Mouse (Mus musculus) heart, embryonic 16.5 days (tissue): ENCODE measurements at regions not wholly inside any gene's neighbourhood (a gene's known extent, or its start where the extent isn't known, plus 50 kb on each side); places are given as distances from the start of the nearest gene placed in this dataset.

Experiments
- ATAC-seq: fragments of 200-750 bp; cut with Nextera tagmentation; replicated peaks from 2 replicates; pipeline ENCODE4 v1.8.0; 2017; ENCODE audit warnings: moderate number of reproducible peaks; ENCODE audit not compliant: insufficient read depth, low FRiP score; ENCODE audit errors: extremely low read depth
- H3K27ac ChIP-seq: fragments of 300-500 bp; sonication (generic); 2 replicates; pipeline ENCODE4 v1.5.1; 2014; ENCODE audit warnings: mild to moderate bottlenecking, low read length, control low read depth, moderate library complexity
- H3K27me3 ChIP-seq: fragments of 300-500 bp; sonication (generic); 2 replicates; pipeline ENCODE4 v1.6.1; 2014; ENCODE audit warnings: low read length, mixed read lengths; ENCODE audit not compliant: control insufficient read depth, insufficient read depth
- H3K36me3 ChIP-seq: fragments of 300-500 bp; sonication (generic); 2 replicates; pipeline ENCODE4 v1.6.1; 2014; ENCODE audit not compliant: control insufficient read depth, insufficient read depth
- H3K4me1 ChIP-seq: fragments of 300-500 bp; sonication (generic); 2 replicates; pipeline ENCODE4 v1.6.1; 2014; ENCODE audit warnings: low read length, mixed read lengths; ENCODE audit not compliant: control insufficient read depth, insufficient read depth
- H3K4me2 ChIP-seq: fragments of 300-500 bp; sonication (generic); 2 replicates; pipeline ENCODE4 v1.6.1; 2014; ENCODE audit warnings: low read depth, mild to moderate bottlenecking, control low read depth, low read length
- H3K4me3 ChIP-seq: fragments of 300-500 bp; sonication (generic); 2 replicates; pipeline ENCODE4 v1.5.1; 2014; ENCODE audit warnings: mild to moderate bottlenecking, control low read depth, low read length
- H3K9ac ChIP-seq: fragments of 300-500 bp; sonication (generic); 2 replicates; pipeline ENCODE4 v1.6.1; 2014; ENCODE audit warnings: low read length, control low read depth
- H3K9me3 ChIP-seq: fragments of 300-500 bp; sonication (generic); replicated peaks from 2 replicates; pipeline ENCODE4 v1.6.1; 2016; ENCODE audit warnings: low read length; ENCODE audit not compliant: control insufficient read depth
- WGBS: fragments of 180-500 bp; shearing (Covaris S2); extraction: QIAGEN DNeasy Blood & Tissue Kit; methylation state at CpG from one replicate; pipeline ENCODE4 v1.1.7; 2014; 5-methylcytosine and 5-hydroxymethylcytosine counted together

DNA sequence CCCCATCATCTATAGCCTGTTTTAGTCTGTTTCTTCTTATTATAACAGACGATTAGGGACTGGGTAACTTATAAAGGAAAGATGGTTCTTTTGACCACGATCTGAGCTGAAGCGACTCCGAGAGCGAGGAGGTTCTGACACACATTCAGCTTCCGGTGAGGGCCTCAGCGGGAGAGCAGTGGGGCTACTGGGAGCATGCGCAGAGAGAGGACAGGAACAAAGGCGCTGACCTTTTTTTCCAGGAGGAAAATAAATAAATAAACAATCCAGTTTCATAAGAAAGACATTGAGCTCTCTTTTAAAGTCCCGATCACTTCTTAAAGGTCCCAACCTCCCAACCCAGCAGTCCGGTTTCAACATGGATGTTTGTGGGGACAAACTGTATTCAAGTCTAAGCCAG lies 230.6 kb downstream of the Dact1 start:
- Histone ChIP-seq H3K9ac (no peak overlapping the region), H3K27me3 (no peaks in the 10 kb centered on the region), H3K4me1 (peaks cover 11% of the 10 kb centered on the region), H3K4me2 (no peak overlapping the region), H3K27ac (no peak overlapping the region), H3K4me3 (no peak overlapping the region), H3K9me3 (no peaks in the 10 kb centered on the region), H3K36me3 (no peaks in the 10 kb centered on the region)
- ATAC-seq, result no peak
- WGBS, result 89% methylated on average over 11 of the region's 11 CpGs

DNA sequence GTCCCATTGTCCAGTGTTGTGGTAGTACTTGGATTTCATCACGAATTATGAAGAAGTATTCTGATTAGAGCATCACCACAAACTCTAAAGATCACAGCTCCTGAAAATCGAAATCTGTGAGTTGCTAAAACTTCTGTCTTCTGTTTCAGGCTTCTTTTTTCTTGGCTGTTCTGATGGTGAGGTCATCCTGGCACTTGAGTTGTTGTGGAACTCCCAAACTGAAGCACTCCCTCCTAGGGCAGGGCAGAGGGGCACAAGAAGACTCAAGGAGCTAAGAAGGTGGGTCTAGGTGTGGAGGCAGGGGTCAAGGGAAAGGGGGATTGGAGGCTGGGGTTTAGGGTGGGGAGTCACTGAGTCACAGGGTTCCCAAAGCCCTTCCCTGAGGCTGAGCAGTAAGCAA lies 232.3 kb downstream of the Dact1 start:
- no peak for ATAC-seq
- WGBS, result 73% methylated on average over 2 of the region's 2 CpGs
- H3K9me3 ChIP-seq, result no peaks in the 10 kb centered on the region

DNA sequence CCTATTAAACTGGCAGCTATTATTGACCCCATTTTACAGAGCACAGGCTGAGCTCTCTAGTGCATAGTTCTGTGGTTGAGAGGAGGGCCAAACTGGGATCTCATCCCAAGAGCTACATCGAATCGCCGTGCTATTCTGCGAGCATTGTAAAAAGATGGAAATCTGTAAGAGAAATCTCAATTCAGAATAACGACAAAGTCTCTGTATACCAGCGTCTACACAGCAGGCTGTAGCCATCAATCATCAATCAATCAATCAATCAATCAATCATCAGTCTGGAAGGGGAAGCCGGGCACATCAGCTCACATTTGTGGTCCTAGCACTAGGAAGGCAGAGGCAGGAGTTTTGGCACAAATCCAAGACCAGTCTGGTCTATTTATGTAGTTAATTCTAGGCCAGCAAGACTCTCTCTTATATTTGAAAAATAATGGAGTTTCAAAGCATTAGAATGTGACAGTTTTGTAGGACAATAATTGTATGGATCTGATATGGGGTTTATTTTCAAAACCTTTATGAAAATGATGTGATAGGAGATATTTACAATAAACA lies 234.0 kb downstream of the Dact1 start:
- no peak overlapping the region for H3K4me3 ChIP-seq
- H3K27me3 ChIP-seq, result no peaks in the 10 kb centered on the region
- H3K9me3 ChIP-seq, result no peaks in the 10 kb centered on the region
- peaks cover 11% of the 10 kb centered on the region for H3K4me1 ChIP-seq
- no peak overlapping the region for H3K9ac ChIP-seq
- no peaks in the 10 kb centered on the region for H3K36me3 ChIP-seq
- H3K27ac ChIP-seq, result no peak overlapping the region; the same call in 1 of the 2 replicates
- no peak overlapping the region for H3K4me2 ChIP-seq
- no peak for ATAC-seq
- WGBS, result 59% methylated on average over 7 of the region's 7 CpGs

More for the DNA sequence above, 232.3 kb downstream of the Dact1 start:
- Histone ChIP-seq H3K4me3 (no peak overlapping the region), H3K9ac (no peak overlapping the region), H3K4me2 (no peak overlapping the region), H3K36me3 (no peaks in the 10 kb centered on the region), H3K4me1 (peaks cover 11% of the 10 kb centered on the region), H3K27me3 (no peaks in the 10 kb centered on the region), H3K27ac (no peak overlapping the region)

DNA sequence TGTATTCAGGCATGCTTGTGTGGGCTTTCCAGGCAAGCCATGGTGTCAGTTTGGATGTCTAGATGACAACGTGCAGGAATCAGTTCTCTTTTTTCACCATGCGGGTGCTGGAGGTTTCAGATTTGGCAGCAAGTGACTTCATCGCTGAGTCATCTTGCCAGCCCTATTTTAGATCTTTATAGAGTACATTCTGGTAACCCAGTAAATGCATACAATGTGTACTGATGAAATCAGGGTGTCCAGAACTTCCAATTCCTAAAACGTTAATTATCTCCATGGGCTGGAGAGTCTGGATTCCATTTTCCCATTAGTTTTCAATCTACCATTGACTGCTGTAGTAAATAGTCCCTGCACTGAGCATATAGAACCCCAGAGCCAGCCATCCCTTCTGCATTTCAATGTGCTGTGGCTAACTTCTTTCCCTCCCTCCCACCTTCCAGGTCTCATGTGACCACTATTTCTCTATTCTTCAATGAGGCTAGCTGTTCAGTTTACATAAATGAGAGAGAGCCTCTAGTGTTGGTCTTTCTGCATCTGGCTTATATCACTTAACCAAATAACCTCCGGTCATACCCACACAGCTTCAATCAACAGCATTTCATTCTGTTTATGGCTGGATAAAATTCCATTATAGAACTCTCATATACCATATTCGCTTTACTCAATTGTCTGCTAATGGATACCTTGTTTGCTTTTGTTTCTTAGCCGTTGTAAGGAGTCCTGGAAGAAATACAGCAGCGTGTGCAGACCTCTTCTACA lies 234.9 kb downstream of the Dact1 start:
- Histone ChIP-seq H3K27ac (peak overlapping the region; percentile 69), H3K27me3 (no peaks in the 10 kb centered on the region), H3K36me3 (no peaks in the 10 kb centered on the region), H3K9ac (no peak overlapping the region), H3K4me3 (no peak overlapping the region), H3K4me1 (peaks cover 11% of the 10 kb centered on the region), H3K4me2 (peak overlapping the region; percentile 17; the same call in 1 of the 2 replicates), H3K9me3 (no peaks in the 10 kb centered on the region)
- WGBS, result 35% methylated on average over 8 of the region's 8 CpGs
- ATAC-seq, result 0 out of 2 replicates have a peak, but pooled peaks have one; percentile 52

DNA sequence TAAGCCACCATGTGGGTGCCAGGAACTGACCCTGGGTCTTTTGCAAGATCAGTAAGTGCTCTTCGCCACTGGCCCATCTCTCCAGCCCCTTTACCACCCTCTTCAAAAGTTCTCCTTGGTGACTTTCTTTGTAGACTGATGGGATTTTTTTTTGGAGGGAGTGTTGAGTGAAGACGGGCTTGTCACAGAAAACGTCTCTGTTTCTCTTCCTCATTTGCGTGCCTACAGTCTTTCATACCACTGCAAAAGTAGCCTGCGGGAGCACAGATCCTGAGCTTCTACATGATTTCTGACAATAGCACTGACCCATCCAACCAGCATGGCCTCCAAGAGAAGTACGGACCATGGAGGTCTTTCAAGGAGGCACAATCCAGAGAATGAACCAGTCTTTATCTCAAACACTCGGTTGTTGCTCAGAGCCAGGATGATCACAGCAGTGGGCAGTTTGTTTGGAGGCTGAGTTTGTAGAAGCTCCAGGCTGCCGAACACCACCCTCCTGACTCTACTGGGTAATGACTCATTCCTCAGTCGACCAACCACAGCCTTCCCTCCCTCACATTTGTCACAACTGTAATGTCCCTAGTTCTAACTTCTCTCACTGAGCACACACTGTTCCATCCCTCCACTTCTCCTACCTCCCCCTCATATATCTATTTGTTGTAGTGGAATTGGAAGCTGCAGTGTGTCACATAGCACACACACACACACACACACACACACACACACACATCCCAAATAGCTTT lies 237.0 kb downstream of the Dact1 start:
- 74% methylated on average over 9 of the region's 9 CpGs for WGBS
- H3K4me2 ChIP-seq, result no peak overlapping the region
- no peak overlapping the region for H3K4me3 ChIP-seq
- ATAC-seq, result no peak
- no peaks in the 10 kb centered on the region for H3K36me3 ChIP-seq
- no peaks in the 10 kb centered on the region for H3K27me3 ChIP-seq
- H3K27ac ChIP-seq, result no peak overlapping the region
- H3K9me3 ChIP-seq, result no peaks in the 10 kb centered on the region
- H3K4me1 ChIP-seq, result peaks cover 12% of the 10 kb centered on the region
- no peak overlapping the region for H3K9ac ChIP-seq

DNA sequence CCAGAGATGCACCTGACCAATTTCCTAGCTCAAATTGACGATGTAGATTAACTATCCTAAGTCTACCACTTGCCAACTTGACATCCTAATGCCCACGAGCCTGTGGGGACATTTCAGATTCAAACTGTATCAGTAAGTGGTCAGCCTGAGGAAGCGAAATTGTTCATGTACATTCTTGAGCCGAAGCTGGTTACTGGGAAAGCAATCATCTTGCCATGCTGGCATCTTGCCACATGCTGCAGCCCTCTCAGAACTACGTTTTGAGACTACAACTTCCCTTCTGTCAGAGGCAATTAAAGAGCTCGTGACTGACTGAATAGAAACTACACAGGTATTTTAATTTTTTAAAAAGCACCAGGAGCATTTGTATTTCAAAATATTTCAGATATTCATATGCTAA lies 239.7 kb downstream of the Dact1 start:
- H3K27ac ChIP-seq, result no peak overlapping the region
- H3K27me3 ChIP-seq, result no peaks in the 10 kb centered on the region
- no peaks in the 10 kb centered on the region for H3K36me3 ChIP-seq
- H3K4me1 ChIP-seq, result peaks cover 6% of the 10 kb centered on the region
- H3K4me3 ChIP-seq, result no peak overlapping the region
- ATAC-seq, result no peak
- WGBS, result 26% methylated on average over 6 of the region's 6 CpGs
- no peak overlapping the region for H3K4me2 ChIP-seq
- no peak overlapping the region for H3K9ac ChIP-seq
- H3K9me3 ChIP-seq, result no peaks in the 10 kb centered on the region

DNA sequence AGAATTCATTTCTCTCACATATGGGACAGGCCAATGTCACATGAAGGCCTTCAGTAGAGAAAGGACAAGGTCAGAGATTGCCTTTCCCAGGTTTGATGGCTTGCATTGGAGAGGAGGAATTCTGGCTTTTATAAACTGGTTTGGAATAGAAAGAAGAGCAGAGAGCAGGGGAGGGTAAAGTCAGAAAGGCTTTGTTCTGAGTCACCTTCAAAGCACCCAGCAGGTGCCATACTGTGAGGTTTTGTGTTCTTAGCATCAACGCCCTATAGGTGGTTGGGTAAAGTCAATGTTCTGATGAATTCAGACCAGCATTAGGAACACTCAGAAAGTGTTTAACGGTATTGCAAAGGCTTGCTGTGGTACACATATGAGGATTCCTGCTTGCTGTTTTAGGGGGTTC lies 244.5 kb downstream of the Dact1 start:
- Histone ChIP-seq H3K4me3 (no peak overlapping the region), H3K27me3 (no peaks in the 10 kb centered on the region), H3K9ac (no peak overlapping the region), H3K4me2 (no peak overlapping the region), H3K27ac (no peak overlapping the region), H3K9me3 (no peaks in the 10 kb centered on the region), H3K36me3 (no peaks in the 10 kb centered on the region), H3K4me1 (0 out of 2 replicates have a peak, but pooled peaks cover 2% of the 10 kb centered on the region)
- 78% methylated on average over 2 of the region's 2 CpGs for WGBS
- ATAC-seq, result no peak

DNA sequence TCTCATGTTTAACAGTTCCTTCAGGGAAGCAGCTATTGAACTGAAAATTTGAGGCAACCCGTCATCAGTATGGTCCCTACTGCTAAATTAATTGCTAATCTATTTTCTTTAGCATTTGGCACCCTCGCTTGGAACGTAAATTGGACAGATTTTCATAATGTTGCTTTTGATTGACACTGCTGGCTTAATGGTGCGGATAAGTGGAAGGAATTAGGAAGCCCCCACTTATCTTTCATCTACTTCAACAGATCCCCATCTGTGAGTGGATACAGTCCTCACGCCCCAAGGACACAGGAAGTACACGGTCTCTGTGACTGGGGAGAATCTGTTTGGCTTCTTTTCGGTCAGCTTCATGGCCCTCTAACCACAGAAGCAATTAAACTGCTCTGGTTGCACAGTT lies 251.6 kb downstream of the Dact1 start:
- Histone ChIP-seq H3K4me2 (no peak overlapping the region), H3K27me3 (no peaks in the 10 kb centered on the region), H3K36me3 (no peaks in the 10 kb centered on the region), H3K4me1 (no peaks in the 10 kb centered on the region), H3K27ac (no peak overlapping the region), H3K9ac (no peak overlapping the region), H3K9me3 (no peaks in the 10 kb centered on the region), H3K4me3 (no peak overlapping the region)
- 70% methylated on average over 7 of the region's 7 CpGs for WGBS
- ATAC-seq, result no peak
